Mouse (Mus musculus) midbrain, embryonic 12.5 days (tissue): ENCODE measurements around the gene Pianp. TPM values are rescaled to one million over a fixed set of nuclear protein-coding genes. Genes with fewer than 3 reads are reported as not detected.
A peak's percentile ranks its signal among the peaks of the same experiment; 100 is the strongest.
"Not testable (repeated sequence)": the region's sequence is repeated elsewhere in the genome, so short reads cannot be mapped to it uniquely, and the experiment has no call there.

Source experiments
- ATAC-seq: fragments of 200-750 bp; cut with Nextera tagmentation; 2 replicates; pipeline ENCODE4 v1.8.0; 2017; ENCODE audit warnings: low read depth, moderate TSS enrichment, moderate library complexity; ENCODE audit not compliant: low FRiP score
- H3K27ac ChIP-seq: fragments of 300-500 bp; sonication (generic); replicated peaks from 2 replicates; pipeline ENCODE4 v1.5.1; 2016; ENCODE audit warnings: mild to moderate bottlenecking
- H3K27me3 ChIP-seq: fragments of 300-500 bp; sonication (generic); 2 replicates; pipeline ENCODE4 v1.6.1; 2016; ENCODE audit warnings: mild to moderate bottlenecking
- H3K36me3 ChIP-seq: fragments of 300-500 bp; sonication (generic); 2 replicates; pipeline ENCODE4 v1.6.1; 2016
- H3K4me1 ChIP-seq: fragments of 300-500 bp; sonication (generic); 2 replicates; pipeline ENCODE4 v1.6.1; 2016
- H3K4me2 ChIP-seq: fragments of 300-500 bp; sonication (generic); replicated peaks from 2 replicates; pipeline ENCODE4 v1.6.1; 2016; ENCODE audit warnings: mild to moderate bottlenecking, moderate library complexity
- H3K4me3 ChIP-seq: fragments of 300-500 bp; sonication (generic); 2 replicates; pipeline ENCODE4 v1.5.1; 2016; ENCODE audit warnings: mild to moderate bottlenecking
- H3K9ac ChIP-seq: fragments of 300-500 bp; sonication (generic); replicated peaks from 2 replicates; pipeline ENCODE4 v1.6.1; 2016; ENCODE audit warnings: mild to moderate bottlenecking, moderate library complexity
- H3K9me3 ChIP-seq: fragments of 300-500 bp; sonication (generic); 2 replicates; pipeline ENCODE4 v1.6.1; 2016; ENCODE audit warnings: mild to moderate bottlenecking
- WGBS: fragments of 180-500 bp; shearing (Covaris S2); methylation state at CpG from one replicate; pipeline ENCODE4 v1.1.7; 2016; 5-methylcytosine and 5-hydroxymethylcytosine counted together
- polyA plus RNA-seq: library from polyadenylated mRNA; unstranded; fragments of >200 nt; fragmentation: Nextera tagmentation; extraction: Ambion mirVana; gene quantifications from 2 replicates; pipeline ENCODE4 v1.2.1, GENCODE M21; 2016

Gene Pianp
- polyA plus RNA-seq, 1 experiment from 2014 or later, result 6.7 TPM

GRCm38 (mm10) chr6:125009181-125010073 lies 12.9 kb downstream of the Pianp start:
- Histone ChIP-seq H3K4me3 (peak overlapping the region; percentile 92), H3K9me3 (no peaks in the 10 kb centered on the region), H3K4me2 (peak overlapping the region; percentile 85), H3K9ac (peak overlapping the region; percentile 93), H3K27ac (peak overlapping the region; percentile 99), H3K36me3 (peaks cover 23% of the 10 kb centered on the region; the same call in 1 of the 2 replicates), H3K4me1 (peaks cover 23% of the 10 kb centered on the region), H3K27me3 (no peaks in the 10 kb centered on the region)
- under 1% methylated on average over 67 of the region's 78 CpGs for WGBS
- peak; percentile 84 for ATAC-seq

GRCm38 (mm10) chr6:125017682-125018081 lies 21.2 kb downstream of the Pianp start:
- H3K27me3 ChIP-seq, result no peaks in the 10 kb centered on the region
- H3K4me1 ChIP-seq, result no peaks in the 10 kb centered on the region
- 92% methylated on average over 3 of the region's 3 CpGs for WGBS
- no peak overlapping the region for H3K4me2 ChIP-seq
- no peak for ATAC-seq
- H3K27ac ChIP-seq, result no peak overlapping the region
- H3K9me3 ChIP-seq, result no peaks in the 10 kb centered on the region
- H3K4me3 ChIP-seq, result no peak overlapping the region
- H3K9ac ChIP-seq, result no peak overlapping the region
- H3K36me3 ChIP-seq, result peaks cover 64% of the 10 kb centered on the region

- peaks cover 65% of the 10 kb centered on the region for H3K36me3 ChIP-seq
- 38% methylated on average over 9 of the region's 9 CpGs for WGBS
- not testable (repeated sequence) for H3K4me2 ChIP-seq, H3K27me3 ChIP-seq, H3K4me1 ChIP-seq, H3K9me3 ChIP-seq, H3K4me3 ChIP-seq, ATAC-seq, H3K27ac ChIP-seq, H3K9ac ChIP-seq
Measured at GRCm38 (mm10) chr6:125030532-125030931, 34.0 kb downstream of the Pianp start.

- Histone ChIP-seq H3K9me3 (no peaks in the 10 kb centered on the region), H3K27me3 (no peaks in the 10 kb centered on the region), H3K9ac (no peak overlapping the region), H3K4me2 (no peak overlapping the region), H3K36me3 (peaks cover 66% of the 10 kb centered on the region), H3K27ac (no peak overlapping the region), H3K4me3 (no peak overlapping the region), H3K4me1 (no peaks in the 10 kb centered on the region)
- 89% methylated on average over 16 of the region's 16 CpGs for WGBS
- no peak for ATAC-seq
Measured at GRCm38 (mm10) chr6:125031604-125032003, 35.1 kb downstream of the Pianp start.

- Histone ChIP-seq H3K4me1 (peaks cover 16% of the 10 kb centered on the region), H3K27ac (0 out of 2 replicates have a peak overlapping the region, but pooled peaks have one; percentile 43), H3K4me3 (0 out of 2 replicates have a peak overlapping the region, but pooled peaks have one; percentile 33), H3K4me2 (peak overlapping the region; percentile 51), H3K36me3 (peaks cover 33% of the 10 kb centered on the region), H3K9ac (no peak overlapping the region), H3K27me3 (no peaks in the 10 kb centered on the region), H3K9me3 (no peaks in the 10 kb centered on the region)
- ATAC-seq, result no peak
- WGBS, result 96% methylated on average over 4 of the region's 4 CpGs
Measured at GRCm38 (mm10) chr6:125038666-125039065, 42.2 kb downstream of the Pianp start.

- ATAC-seq, result peak; percentile 35
- H3K9ac ChIP-seq, result 0 out of 2 replicates have a peak overlapping the region, but pooled peaks have one; percentile 7
- 0 out of 2 replicates have a peak overlapping the region, but pooled peaks have one; percentile 43 for H3K27ac ChIP-seq
- peak overlapping the region; percentile 51 for H3K4me2 ChIP-seq
- H3K4me3 ChIP-seq, result peak overlapping the region; percentile 33
- H3K4me1 ChIP-seq, result peaks cover 16% of the 10 kb centered on the region
- 7% methylated on average over 8 of the region's 8 CpGs for WGBS
- H3K9me3 ChIP-seq, result no peaks in the 10 kb centered on the region
- peaks cover 33% of the 10 kb centered on the region for H3K36me3 ChIP-seq
- no peaks in the 10 kb centered on the region for H3K27me3 ChIP-seq
Measured at GRCm38 (mm10) chr6:125039131-125039530, 42.6 kb downstream of the Pianp start.

GRCm38 (mm10) chr6:125039533-125040153 lies 43.1 kb downstream of the Pianp start, which contains the start of gene Ing4:
Gene Ing4, plus strand, starts transcription at chr6:125039760.
- WGBS, result under 1% methylated on average over 26 of the region's 26 CpGs
- H3K9me3 ChIP-seq, result no peaks in the 10 kb centered on the region
- ATAC-seq, result peak; percentile 96

GRCm38 (mm10) chr6:125040221-125040620 lies 43.7 kb downstream of the Pianp start:
- WGBS, result 16% methylated on average over 7 of the region's 7 CpGs
- H3K9me3 ChIP-seq, result no peaks in the 10 kb centered on the region
- peaks cover 36% of the 10 kb centered on the region for H3K36me3 ChIP-seq
- peak overlapping the region; percentile 72 for H3K4me3 ChIP-seq
- ATAC-seq, result no peak
- peak overlapping the region; percentile 88 for H3K4me2 ChIP-seq
- peak overlapping the region; percentile 76 for H3K9ac ChIP-seq
- peaks cover 16% of the 10 kb centered on the region for H3K4me1 ChIP-seq
- H3K27me3 ChIP-seq, result no peaks in the 10 kb centered on the region
- H3K27ac ChIP-seq, result peak overlapping the region; percentile 62

More at GRCm38 (mm10) chr6:125039533-125040153, 43.1 kb downstream of the Pianp start, which contains the start of gene Ing4:
- Histone ChIP-seq H3K36me3 (peaks cover 36% of the 10 kb centered on the region), H3K4me2 (peak within 1 kb of the TSS; percentile 88), H3K27me3 (no peaks in the 10 kb centered on the region), H3K4me3 (peak within 1 kb of the TSS; percentile 72), H3K27ac (peak within 1 kb of the TSS; percentile 62), H3K4me1 (peaks cover 16% of the 10 kb centered on the region), H3K9ac (peak within 1 kb of the TSS; percentile 76)

- 89% methylated on average over 7 of the region's 7 CpGs for WGBS
- no peak for ATAC-seq
- no peak overlapping the region for H3K4me3 ChIP-seq
- no peaks in the 10 kb centered on the region for H3K27me3 ChIP-seq
- peaks cover 34% of the 10 kb centered on the region for H3K36me3 ChIP-seq
- no peak overlapping the region for H3K9ac ChIP-seq
- H3K27ac ChIP-seq, result no peak overlapping the region
- peaks cover 16% of the 10 kb centered on the region for H3K4me1 ChIP-seq
- H3K9me3 ChIP-seq, result no peaks in the 10 kb centered on the region
- peak overlapping the region; percentile 88 for H3K4me2 ChIP-seq
Measured at GRCm38 (mm10) chr6:125041047-125041446, 44.6 kb downstream of the Pianp start.

- Histone ChIP-seq H3K9me3 (no peaks in the 10 kb centered on the region), H3K27ac (no peak overlapping the region), H3K4me2 (no peak overlapping the region), H3K9ac (no peak overlapping the region), H3K4me3 (no peak overlapping the region), H3K4me1 (peaks cover 16% of the 10 kb centered on the region), H3K36me3 (peaks cover 35% of the 10 kb centered on the region), H3K27me3 (no peaks in the 10 kb centered on the region)
- no peak for ATAC-seq
- WGBS, result 95% methylated on average over 7 of the region's 7 CpGs
Measured at GRCm38 (mm10) chr6:125042081-125042480, 45.6 kb downstream of the Pianp start.

- WGBS, result 39% methylated on average over 5 of the region's 5 CpGs
Measured at GRCm38 (mm10) chr6:125046691-125047090, 50.2 kb downstream of the Pianp start.

GRCm38 (mm10) chr6:125049678-125050077 lies 53.2 kb downstream of the Pianp start, which contains the start of gene Acrbp:
Gene Acrbp, plus strand, starts transcription at chr6:125049689.
- Histone ChIP-seq H3K9me3 (no peaks in the 10 kb centered on the region), H3K4me3 (no peak within 1 kb of the TSS), H3K9ac (no peak within 1 kb of the TSS), H3K4me2 (no peak within 1 kb of the TSS), H3K4me1 (no peaks in the 10 kb centered on the region), H3K27ac (no peak within 1 kb of the TSS), H3K36me3 (peaks cover 91% of the 10 kb centered on the region), H3K27me3 (no peaks in the 10 kb centered on the region)
- 41% methylated on average over 20 of the region's 20 CpGs for WGBS
- no peak for ATAC-seq

More at GRCm38 (mm10) chr6:125046691-125047090, 50.2 kb downstream of the Pianp start:
- no peak overlapping the region for H3K4me3 ChIP-seq
- H3K4me1 ChIP-seq, result no peaks in the 10 kb centered on the region
- no peaks in the 10 kb centered on the region for H3K27me3 ChIP-seq
- H3K9me3 ChIP-seq, result no peaks in the 10 kb centered on the region
- H3K4me2 ChIP-seq, result no peak overlapping the region
- ATAC-seq, result peak; percentile 20; the same call in 1 of the 2 replicates
- H3K9ac ChIP-seq, result no peak overlapping the region
- peaks cover 76% of the 10 kb centered on the region for H3K36me3 ChIP-seq
- no peak overlapping the region for H3K27ac ChIP-seq
